Mouse (Mus musculus): ENCODE results near the gene Pianp.

DNA sequence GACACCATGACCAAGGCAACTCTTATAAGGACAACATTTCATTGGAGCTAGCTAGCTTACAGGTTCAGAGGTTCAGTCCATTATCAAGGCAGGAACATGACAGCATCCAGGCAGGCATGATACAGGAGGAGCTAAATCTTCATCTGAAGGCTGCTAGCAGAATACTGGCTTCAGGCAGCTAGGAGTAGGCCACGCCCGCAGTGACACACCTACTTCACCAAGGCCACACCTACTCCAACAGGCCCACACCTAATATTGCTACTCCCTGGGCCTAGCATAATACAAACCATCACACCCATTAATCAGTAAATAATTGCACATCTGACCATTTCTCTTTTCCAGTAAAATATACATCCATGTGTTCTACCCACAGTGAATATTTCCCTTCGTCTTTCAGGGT, 21.2 kb downstream of the Pianp start:
- no peak for TF ChIP-seq GATA1 (IDR thresholded peaks at IDR 0.05; ENCODE audit: borderline replicate concordance, low read length)
- TF ChIP-seq FLI1 (IDR thresholded peaks at IDR 0.05; ENCODE audit: low read length) = no peak
